Mouse (Mus musculus) kidney, postnatal 0 days (tissue): ENCODE results near the gene Camkmt. TPM values are rescaled to one million over a fixed set of nuclear protein-coding genes. Genes with fewer than 3 reads are reported as not detected.

ENCODE experiments used
- ATAC-seq: fragments of 200-750 bp; cut with Nextera tagmentation; replicated peaks from 2 replicates; pipeline ENCODE4 v1.8.0; 2017; ENCODE audit warnings: low read depth, moderate number of reproducible peaks, moderate TSS enrichment, moderate library complexity; ENCODE audit not compliant: low FRiP score
- DNase-seq: peaks from one replicate; pipeline ENCODE4 v3.0.0-alpha.2; 2016; ENCODE audit warnings: low spot score
- H3K27ac ChIP-seq: fragments of 300-500 bp; sonication (generic); 2 replicates; pipeline ENCODE4 v1.5.1; 2014; ENCODE audit warnings: mild to moderate bottlenecking
- H3K27me3 ChIP-seq: fragments of 300-500 bp; sonication (generic); 2 replicates; pipeline ENCODE4 v1.6.1; 2014; ENCODE audit warnings: low read length, mixed read lengths; ENCODE audit not compliant: insufficient read depth
- H3K36me3 ChIP-seq: fragments of 300-500 bp; sonication (generic); 2 replicates; pipeline ENCODE4 v1.6.1; 2014; ENCODE audit warnings: low read length, mixed read lengths; ENCODE audit not compliant: insufficient read depth
- H3K4me1 ChIP-seq: fragments of 300-500 bp; sonication (generic); replicated peaks from 2 replicates; pipeline ENCODE4 v1.6.1; 2014; ENCODE audit warnings: antibody characterized with exemption, low read length, mixed read lengths; ENCODE audit not compliant: insufficient read depth
- H3K4me2 ChIP-seq: fragments of 300-500 bp; sonication (generic); 2 replicates; pipeline ENCODE4 v1.6.1; 2014; ENCODE audit warnings: mild to moderate bottlenecking, low read length, moderate library complexity, mixed read lengths
- H3K4me3 ChIP-seq: fragments of 300-500 bp; sonication (generic); replicated peaks from 2 replicates; pipeline ENCODE4 v1.5.1; 2014; ENCODE audit warnings: low read depth, low read length
- H3K9ac ChIP-seq: fragments of 300-500 bp; sonication (generic); 2 replicates; pipeline ENCODE4 v1.6.1; 2014; ENCODE audit warnings: low read depth, low read length
- H3K9me3 ChIP-seq: fragments of 300-500 bp; sonication (generic); replicated peaks from 2 replicates; pipeline ENCODE4 v1.6.1; 2016; ENCODE audit warnings: low read length, inconsistent platforms, mixed read lengths
- CTCF ChIP-seq: IDR thresholded peaks from 2 replicates; pipeline ENCODE4 v1.5.1; 2016; ENCODE audit warnings: antibody characterized with exemption, low read depth, mild to moderate bottlenecking, moderate library complexity
- WGBS: fragments of 180-500 bp; shearing (Covaris S2); extraction: QIAGEN DNeasy Blood & Tissue Kit; methylation state at CpG from one replicate; pipeline ENCODE4 v1.1.7; 2014; 5-methylcytosine and 5-hydroxymethylcytosine counted together
- polyA plus RNA-seq: library from polyadenylated mRNA; unstranded; fragments of >200 nt; fragmentation: Nextera tagmentation; extraction: Ambion mirVana; gene quantifications from 2 replicates; pipeline ENCODE4 v1.2.1, GENCODE M21; 2015

Gene Camkmt
- polyA plus RNA-seq, 1 experiment from 2014 or later, result 14.4 TPM

DNA sequence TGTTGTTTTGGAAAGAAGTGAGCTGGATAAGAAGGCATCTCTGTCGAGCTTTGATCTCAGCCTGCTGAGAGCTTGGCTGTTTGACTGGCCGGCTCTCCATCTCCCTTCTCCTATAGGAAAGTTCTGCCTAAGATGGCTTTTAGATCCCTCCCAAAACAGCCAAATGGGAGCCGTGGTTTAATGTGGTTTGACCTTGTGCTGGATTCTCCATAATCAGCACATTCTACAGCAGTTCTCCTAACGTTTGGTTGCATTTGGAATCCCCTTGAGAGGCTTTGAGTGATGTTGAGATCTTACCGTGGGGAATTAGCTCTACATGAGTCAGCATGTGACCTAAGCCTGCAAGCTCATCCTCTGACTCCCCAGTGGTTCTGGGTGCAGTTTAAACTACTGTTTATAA is 192.1 kb downstream of the Camkmt start:
- Histone ChIP-seq H3K36me3 (no peaks in the 10 kb centered on the region), H3K9ac (no peak overlapping the region)
- WGBS, result 63% methylated on average over 5 of the region's 5 CpGs

DNA sequence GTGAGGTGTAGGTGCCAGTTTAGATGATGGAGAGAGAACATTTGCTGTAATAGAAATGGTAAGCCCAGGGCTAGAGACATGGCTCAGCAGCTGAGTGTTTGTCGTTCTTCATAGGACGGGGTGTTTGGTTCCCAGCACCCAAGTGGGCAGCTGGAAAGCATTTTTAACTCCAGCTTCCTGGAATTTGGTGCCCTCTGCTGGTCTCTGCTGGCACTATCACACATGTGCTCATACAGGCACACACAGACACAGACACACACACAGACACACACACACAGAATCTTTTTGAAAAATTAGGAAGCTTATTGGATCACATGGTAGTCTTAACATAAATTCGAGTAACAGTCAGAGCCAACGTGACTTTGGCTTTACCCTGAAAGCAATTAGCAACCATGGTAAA is 200.8 kb downstream of the Camkmt start:
- no peaks in the 10 kb centered on the region for H3K9me3 ChIP-seq
- ATAC-seq (no peak), DNase-seq (no peak)
- WGBS, result 94% methylated on average over 4 of the region's 4 CpGs
- H3K27me3 ChIP-seq, result no peaks in the 10 kb centered on the region
- H3K4me2 ChIP-seq, result no peak overlapping the region
- 0 out of 2 replicates have a peak, but pooled peaks have one; percentile 7 for TF ChIP-seq CTCF
- no peaks in the 10 kb centered on the region for H3K36me3 ChIP-seq
- no peaks in the 10 kb centered on the region for H3K4me1 ChIP-seq
- no peak overlapping the region for H3K4me3 ChIP-seq
- no peak overlapping the region for H3K27ac ChIP-seq
- H3K9ac ChIP-seq, result no peak overlapping the region

More for the DNA sequence above, 192.1 kb downstream of the Camkmt start:
- DNase-seq (no peak), ATAC-seq (no peak)
- H3K27me3 ChIP-seq, result no peaks in the 10 kb centered on the region
- no peak for TF ChIP-seq CTCF
- H3K4me3 ChIP-seq, result no peak overlapping the region
- no peak overlapping the region for H3K27ac ChIP-seq
- H3K9me3 ChIP-seq, result no peaks in the 10 kb centered on the region
- no peak overlapping the region for H3K4me2 ChIP-seq
- no peaks in the 10 kb centered on the region for H3K4me1 ChIP-seq

DNA sequence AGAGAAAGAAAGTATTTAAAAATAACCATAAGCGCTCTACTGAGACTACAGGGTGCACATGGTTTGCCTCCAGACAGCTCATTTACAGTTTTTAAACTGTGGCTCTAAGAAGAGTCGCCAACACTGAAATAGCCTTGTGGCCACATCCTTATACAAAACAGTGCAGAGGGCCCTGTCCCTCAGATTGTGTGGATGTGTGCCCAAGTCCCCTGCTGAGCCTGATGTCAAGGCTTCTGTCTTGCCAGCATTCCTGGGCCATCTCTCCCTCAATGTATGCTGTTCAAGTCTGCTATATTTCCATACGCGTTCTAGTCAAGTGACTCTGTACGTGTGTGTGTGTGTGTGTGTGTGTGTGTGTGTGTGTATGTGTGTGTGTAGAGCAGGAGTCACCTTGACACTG is 201.2 kb downstream of the Camkmt start:
- ATAC-seq (no peak), DNase-seq (no peak)
- H3K4me2 ChIP-seq, result no peak overlapping the region
- TF ChIP-seq CTCF, result no peak
- no peak overlapping the region for H3K9ac ChIP-seq
- H3K27me3 ChIP-seq, result no peaks in the 10 kb centered on the region
- no peak overlapping the region for H3K4me3 ChIP-seq
- WGBS, result 94% methylated on average over 5 of the region's 5 CpGs
- no peaks in the 10 kb centered on the region for H3K4me1 ChIP-seq
- no peak overlapping the region for H3K27ac ChIP-seq
- no peaks in the 10 kb centered on the region for H3K9me3 ChIP-seq
- H3K36me3 ChIP-seq, result no peaks in the 10 kb centered on the region

DNA sequence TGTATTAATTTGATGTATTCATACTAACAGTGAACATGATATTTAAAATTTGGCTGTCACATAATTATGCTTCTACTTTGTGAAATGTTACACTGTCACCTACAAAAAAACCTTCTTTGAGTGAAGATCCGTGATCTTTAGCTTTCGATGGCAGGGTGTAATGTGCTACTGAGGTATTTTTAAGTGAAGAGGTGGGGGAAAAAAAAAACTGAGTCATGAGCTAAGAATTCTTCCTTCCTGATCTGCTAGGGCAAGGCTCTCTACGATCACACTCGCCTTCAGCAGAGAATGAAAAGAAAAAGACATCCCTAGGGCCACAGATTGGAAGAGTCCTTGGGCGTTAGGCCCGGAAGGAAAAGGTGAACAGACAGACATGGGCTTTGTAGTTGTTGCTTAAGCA is 201.9 kb downstream of the Camkmt start:
- 85% methylated on average over 6 of the region's 6 CpGs for WGBS
- TF ChIP-seq CTCF, result no peak

DNA sequence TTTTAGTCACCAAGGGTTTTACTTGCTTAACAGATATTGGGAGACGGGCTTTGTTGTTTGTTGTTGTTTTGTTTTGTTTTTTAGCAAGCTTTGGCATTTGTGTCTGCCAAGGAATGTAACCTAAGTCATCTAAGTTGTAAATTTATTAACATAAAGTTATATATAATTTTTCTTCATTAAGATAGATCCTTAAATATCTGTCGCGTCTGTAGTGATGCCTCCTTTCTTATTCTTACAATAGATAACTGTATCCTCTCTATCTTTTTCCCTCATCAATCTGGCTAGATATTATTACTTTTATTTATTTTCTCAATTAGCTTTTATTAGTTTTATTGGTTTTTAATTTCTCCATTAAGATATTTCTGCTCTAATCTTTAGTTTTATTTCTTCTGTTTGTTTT is 213.3 kb downstream of the Camkmt start:
- no peaks in the 10 kb centered on the region for H3K27me3 ChIP-seq
- no peak overlapping the region for H3K4me3 ChIP-seq
- H3K4me1 ChIP-seq, result no peaks in the 10 kb centered on the region
- no peak overlapping the region for H3K4me2 ChIP-seq
- H3K9me3 ChIP-seq, result no peaks in the 10 kb centered on the region; the same call in 1 of the 2 replicates
- DNase-seq, result no peak
- no peak overlapping the region for H3K27ac ChIP-seq
- H3K9ac ChIP-seq, result no peak overlapping the region
- no peaks in the 10 kb centered on the region for H3K36me3 ChIP-seq
- 97% methylated on average over 3 of the region's 3 CpGs for WGBS
- no peak for ATAC-seq
- TF ChIP-seq CTCF, result no peak

More for the DNA sequence above, 201.9 kb downstream of the Camkmt start:
- no peak overlapping the region for H3K4me2 ChIP-seq
- no peak for DNase-seq
- ATAC-seq, result no peak
- no peak overlapping the region for H3K4me3 ChIP-seq
- H3K27me3 ChIP-seq, result no peaks in the 10 kb centered on the region
- no peak overlapping the region for H3K27ac ChIP-seq
- H3K4me1 ChIP-seq, result no peaks in the 10 kb centered on the region
- H3K9me3 ChIP-seq, result no peaks in the 10 kb centered on the region
- no peak overlapping the region for H3K9ac ChIP-seq
- H3K36me3 ChIP-seq, result no peaks in the 10 kb centered on the region

DNA sequence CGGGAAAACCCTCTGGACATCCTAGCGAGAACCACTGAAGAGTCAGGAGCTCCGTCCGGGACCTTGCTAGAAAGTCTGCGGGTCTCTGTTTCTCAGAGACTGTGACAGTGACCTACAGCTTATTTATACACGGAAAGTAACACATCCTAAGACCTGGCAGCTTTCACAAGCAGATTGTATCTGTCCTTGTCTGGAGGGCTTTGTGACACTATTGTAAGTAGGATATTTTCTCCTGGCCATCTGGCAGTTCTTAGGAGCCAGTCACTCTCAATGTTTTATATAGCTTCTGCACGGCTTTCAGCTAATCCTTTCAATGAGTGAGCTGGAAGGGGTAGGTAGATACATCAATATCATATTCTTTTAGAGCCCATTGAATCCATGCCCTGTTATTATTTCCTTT is 218.2 kb downstream of the Camkmt start:
- Histone ChIP-seq H3K36me3 (no peaks in the 10 kb centered on the region), H3K9me3 (no peaks in the 10 kb centered on the region; the same call in 1 of the 2 replicates), H3K4me2 (no peak overlapping the region), H3K4me1 (no peaks in the 10 kb centered on the region), H3K27ac (no peak overlapping the region), H3K27me3 (no peaks in the 10 kb centered on the region), H3K4me3 (no peak overlapping the region), H3K9ac (no peak overlapping the region)
- ATAC-seq (no peak), DNase-seq (no peak)
- WGBS, result 82% methylated on average over 7 of the region's 7 CpGs
- no peak for TF ChIP-seq CTCF

DNA sequence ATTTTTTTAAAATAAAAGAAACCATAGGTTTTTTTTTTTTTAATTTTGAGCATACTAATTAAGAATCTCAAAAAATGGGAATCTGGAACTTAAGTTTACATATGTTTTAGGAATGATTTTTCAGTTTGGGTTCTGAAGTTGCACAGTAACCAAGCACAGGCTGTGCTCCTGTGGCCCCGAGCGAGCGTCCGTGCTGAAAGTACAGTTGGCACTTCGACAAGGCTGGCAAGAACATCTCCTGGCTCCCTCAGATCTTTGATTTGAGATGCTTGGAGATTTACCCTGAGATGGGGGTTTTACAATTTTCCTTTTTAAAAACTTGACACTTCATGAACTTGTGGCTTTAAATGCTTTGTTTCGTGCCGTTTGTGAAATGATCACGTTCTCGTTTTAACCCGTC is 218.7 kb downstream of the Camkmt start:
- Histone ChIP-seq H3K27ac (no peak overlapping the region), H3K36me3 (no peaks in the 10 kb centered on the region), H3K9me3 (no peaks in the 10 kb centered on the region), H3K9ac (no peak overlapping the region), H3K4me3 (no peak overlapping the region), H3K4me1 (no peaks in the 10 kb centered on the region), H3K4me2 (no peak overlapping the region), H3K27me3 (no peaks in the 10 kb centered on the region)
- no peak for TF ChIP-seq CTCF
- WGBS, result 91% methylated on average over 10 of the region's 10 CpGs
- no peak for ATAC-seq
- DNase-seq, result no peak
